Mouse (Mus musculus) limb, embryonic 11.5 days (tissue): ENCODE results near the gene Ccdc18. TPM values are rescaled to one million over a fixed set of nuclear protein-coding genes. Genes with fewer than 3 reads are reported as not detected.

Experiments used
- ATAC-seq: fragments of 200-750 bp; cut with Nextera tagmentation; 2 replicates; pipeline ENCODE4 v1.8.0; 2017; ENCODE audit warnings: low read depth; ENCODE audit not compliant: insufficient number of reproducible peaks, low FRiP score, low TSS enrichment
- DNase-seq: peaks from one replicate; pipeline ENCODE4 v3.0.0-alpha.2; 2015; ENCODE audit warnings: low spot score
- H3K27ac ChIP-seq: fragments of 300-500 bp; sonication (generic); replicated peaks from 2 replicates; pipeline ENCODE4 v1.5.1; 2014; ENCODE audit warnings: low read depth, mild to moderate bottlenecking, low read length
- H3K27me3 ChIP-seq: fragments of 300-500 bp; sonication (generic); 2 replicates; pipeline ENCODE4 v1.6.1; 2014; ENCODE audit warnings: mild to moderate bottlenecking, low read length, mixed read lengths; ENCODE audit not compliant: control insufficient read depth, insufficient read depth
- H3K36me3 ChIP-seq: fragments of 300-500 bp; sonication (generic); 2 replicates; pipeline ENCODE4 v1.6.1; 2014; ENCODE audit warnings: mild to moderate bottlenecking, low read length, moderate library complexity, mixed read lengths; ENCODE audit not compliant: control insufficient read depth, insufficient read depth
- H3K4me1 ChIP-seq: fragments of 300-500 bp; sonication (generic); 2 replicates; pipeline ENCODE4 v1.6.1; 2014; ENCODE audit warnings: low read length, mixed read lengths; ENCODE audit not compliant: control insufficient read depth, insufficient read depth
- H3K4me2 ChIP-seq: fragments of 300-500 bp; sonication (generic); 2 replicates; pipeline ENCODE4 v1.6.1; 2014; ENCODE audit warnings: low read depth, mild to moderate bottlenecking, moderate library complexity; ENCODE audit not compliant: severe bottlenecking
- H3K4me3 ChIP-seq: fragments of 300-500 bp; sonication (generic); 2 replicates; pipeline ENCODE4 v1.5.1; 2014; ENCODE audit warnings: low read depth, low read length
- H3K9ac ChIP-seq: fragments of 300-500 bp; sonication (generic); 2 replicates; pipeline ENCODE4 v1.6.1; 2014; ENCODE audit warnings: mild to moderate bottlenecking, low read length
- H3K9me3 ChIP-seq: fragments of 300-500 bp; sonication (generic); 2 replicates; pipeline ENCODE4 v1.6.1; 2016; ENCODE audit warnings: low read length; ENCODE audit not compliant: control insufficient read depth
- WGBS: fragments of 180-500 bp; shearing (Covaris S2); extraction: QIAGEN DNeasy Blood & Tissue Kit; methylation state at CpG from one replicate; pipeline ENCODE4 v1.1.7; 2014; 5-methylcytosine and 5-hydroxymethylcytosine counted together
- polyA plus RNA-seq: library from polyadenylated mRNA; unstranded; fragments of >200 nt; fragmentation: Nextera tagmentation; extraction: Ambion mirVana; gene quantifications from 2 replicates; pipeline ENCODE4 v1.2.1, GENCODE M21; 2014

The Ccdc18 gene
- polyA plus RNA-seq, 1 experiment from 2014 or later: 12.6 TPM

- H3K4me1 ChIP-seq: no peaks in the 10 kb centered on the region
- H3K27ac ChIP-seq: no peak overlapping the region
- ATAC-seq (no peak), DNase-seq (no peak)
- H3K9me3 ChIP-seq: no peaks in the 10 kb centered on the region
- H3K4me3 ChIP-seq: no peak overlapping the region
- H3K9ac ChIP-seq: no peak overlapping the region
- WGBS: 84% methylated on average over 9 of the region's 9 CpGs
- H3K27me3 ChIP-seq: no peaks in the 10 kb centered on the region
- no peak overlapping the region for H3K4me2 ChIP-seq
- H3K36me3 ChIP-seq: peaks cover 3% of the 10 kb centered on the region; the same call in 1 of the 2 replicates
Observed at GRCm38 (mm10) chr5:108120221-108120900, 12.3 kb upstream of the Ccdc18 start.

GRCm38 (mm10) chr5:108131849-108132440 is 730 bp upstream of the Ccdc18 start:
- Histone ChIP-seq H3K9me3 (no peaks in the 10 kb centered on the region), H3K9ac (peak overlapping the region; percentile 76), H3K4me2 (peak overlapping the region; percentile 79), H3K4me1 (0 out of 2 replicates have a peak, but pooled peaks cover 4% of the 10 kb centered on the region), H3K4me3 (peak overlapping the region; percentile 71), H3K27ac (peak overlapping the region; percentile 72), H3K27me3 (no peaks in the 10 kb centered on the region), H3K36me3 (no peaks in the 10 kb centered on the region; the same call in 1 of the 2 replicates)
- DNase-seq (no peak), ATAC-seq (peak; percentile 2; the same call in 1 of the 2 replicates)
- WGBS: under 1% methylated on average over 30 of the region's 32 CpGs

- Histone ChIP-seq H3K27me3 (no peaks in the 10 kb centered on the region), H3K4me2 (no peak overlapping the region), H3K4me1 (no peaks in the 10 kb centered on the region), H3K9me3 (no peaks in the 10 kb centered on the region), H3K9ac (no peak overlapping the region), H3K4me3 (no peak overlapping the region), H3K36me3 (no peaks in the 10 kb centered on the region), H3K27ac (no peak overlapping the region)
- DNase-seq: no peak
- 98% methylated on average over 1 of the region's 1 CpGs for WGBS
- ATAC-seq: no peak
Observed at GRCm38 (mm10) chr5:108152592-108152991, 19.9 kb downstream of the Ccdc18 start.

GRCm38 (mm10) chr5:108160796-108161195 is 28.1 kb downstream of the Ccdc18 start:
- H3K4me1 ChIP-seq: no peaks in the 10 kb centered on the region
- H3K27me3 ChIP-seq: no peaks in the 10 kb centered on the region
- no peaks in the 10 kb centered on the region for H3K9me3 ChIP-seq
- no peak overlapping the region for H3K4me2 ChIP-seq
- no peak overlapping the region for H3K27ac ChIP-seq
- WGBS: 85% methylated on average over 2 of the region's 2 CpGs
- ATAC-seq: no peak
- no peak overlapping the region for H3K4me3 ChIP-seq
- no peaks in the 10 kb centered on the region for H3K36me3 ChIP-seq
- H3K9ac ChIP-seq: no peak overlapping the region
- no peak for DNase-seq

- ATAC-seq: no peak
- Histone ChIP-seq H3K9ac (no peak overlapping the region), H3K36me3 (no peaks in the 10 kb centered on the region), H3K27ac (no peak overlapping the region), H3K4me3 (no peak overlapping the region), H3K4me1 (no peaks in the 10 kb centered on the region), H3K9me3 (no peaks in the 10 kb centered on the region), H3K4me2 (no peak overlapping the region), H3K27me3 (no peaks in the 10 kb centered on the region)
- peak; percentile 36 for DNase-seq
- 21% methylated on average over 1 of the region's 1 CpGs for WGBS
Observed at GRCm38 (mm10) chr5:108163695-108164094, 31.0 kb downstream of the Ccdc18 start.

GRCm38 (mm10) chr5:108184050-108184449 is 51.4 kb downstream of the Ccdc18 start:
- 84% methylated on average over 2 of the region's 2 CpGs for WGBS
- H3K4me3 ChIP-seq: no peak overlapping the region
- H3K4me2 ChIP-seq: no peak overlapping the region
- ATAC-seq (no peak), DNase-seq (no peak)
- no peaks in the 10 kb centered on the region for H3K9me3 ChIP-seq
- no peaks in the 10 kb centered on the region for H3K4me1 ChIP-seq
- no peak overlapping the region for H3K9ac ChIP-seq
- no peak overlapping the region for H3K27ac ChIP-seq
- no peaks in the 10 kb centered on the region for H3K27me3 ChIP-seq
- no peaks in the 10 kb centered on the region for H3K36me3 ChIP-seq

GRCm38 (mm10) chr5:108188967-108189366 is 56.3 kb downstream of the Ccdc18 start:
- Histone ChIP-seq H3K4me1 (no peaks in the 10 kb centered on the region), H3K27me3 (no peaks in the 10 kb centered on the region)
- ATAC-seq: no peak

GRCm38 (mm10) chr5:108206008-108206407 is 73.3 kb downstream of the Ccdc18 start:
- Histone ChIP-seq H3K36me3 (no peaks in the 10 kb centered on the region), H3K27ac (no peak overlapping the region), H3K4me3 (no peak overlapping the region), H3K9me3 (no peaks in the 10 kb centered on the region), H3K9ac (no peak overlapping the region), H3K4me2 (no peak overlapping the region), H3K4me1 (no peaks in the 10 kb centered on the region), H3K27me3 (no peaks in the 10 kb centered on the region)
- no peak for DNase-seq
- ATAC-seq: no peak

More at GRCm38 (mm10) chr5:108188967-108189366, 56.3 kb downstream of the Ccdc18 start:
- Histone ChIP-seq H3K9me3 (no peaks in the 10 kb centered on the region), H3K27ac (no peak overlapping the region), H3K4me2 (no peak overlapping the region), H3K36me3 (no peaks in the 10 kb centered on the region), H3K9ac (no peak overlapping the region), H3K4me3 (no peak overlapping the region)
- DNase-seq: no peak
